Mouse (Mus musculus) cerebellum, adult 2 months (tissue): ENCODE data around the gene Mc3r. TPM values are rescaled to one million over a fixed set of nuclear protein-coding genes. Genes with fewer than 3 reads are reported as not detected.

Source experiments
- DNase-seq, 2 experiments: peaks; one replicate each; pipeline ENCODE4 v3.0.0; 2021
- H3K27ac ChIP-seq: fragments of 200-500 bp; 2 replicates; pipeline ENCODE4 v1.5.1; 2012; ENCODE audit warnings: low read length, control low read depth, inconsistent platforms; ENCODE audit not compliant: insufficient read depth
- H3K27me3 ChIP-seq: fragments of 200-500 bp; 2 replicates; pipeline ENCODE4 v1.6.1; 2012; ENCODE audit warnings: inconsistent platforms, mild to moderate bottlenecking, low read length, moderate library complexity; ENCODE audit not compliant: control insufficient read depth, insufficient read depth
- H3K4me1 ChIP-seq: fragments of 200-500 bp; 2 replicates; pipeline ENCODE4 v1.6.1; 2011; ENCODE audit warnings: low read length; ENCODE audit not compliant: control insufficient read depth, insufficient read depth
- H3K4me3 ChIP-seq: fragments of 200-500 bp; replicated peaks from 2 replicates; pipeline ENCODE3; 2011; ENCODE audit warnings: mild to moderate bottlenecking, low read depth, low read length, control low read depth; ENCODE audit not compliant: insufficient read depth
- CTCF ChIP-seq: fragments of 200-500 bp; IDR thresholded peaks from 2 replicates; pipeline ENCODE4 v1.5.1; 2011; ENCODE audit warnings: low read depth, mild to moderate bottlenecking, control low read depth, low read length, moderate library complexity, borderline replicate concordance; ENCODE audit not compliant: insufficient read depth
- POLR2A ChIP-seq: fragments of 200-500 bp; IDR thresholded peaks from 2 replicates; pipeline ENCODE4 v1.6.1; 2011; ENCODE audit warnings: low read length, control low read depth, borderline replicate concordance; ENCODE audit not compliant: insufficient read depth
- WGBS: fragments of 180-500 bp; shearing (Covaris S2); methylation state at CpG from one replicate; pipeline ENCODE4 v1.1.7; 2018; 5-methylcytosine and 5-hydroxymethylcytosine counted together
- polyA plus RNA-seq: library from polyadenylated mRNA; depleted of rRNA; stranded (reverse); fragments of >200 nt; gene quantifications from 2 replicates; pipeline ENCODE4 v1.2.3, GENCODE M21; 2012

The Mc3r gene
- polyA plus RNA-seq, 1 experiment = 0.18 TPM

- no peak for DNase-seq
- no peaks in the 10 kb centered on the region for H3K4me1 ChIP-seq
- H3K4me3 ChIP-seq = no peak overlapping the region
- no peak overlapping the region for H3K27ac ChIP-seq
- 91% methylated on average over 3 of the region's 3 CpGs for WGBS
- TF ChIP-seq CTCF (no peak), POLR2A (no peak)
- no peaks in the 10 kb centered on the region for H3K27me3 ChIP-seq
These were observed 20.5 kb upstream of the Mc3r start for GRCm38 (mm10) chr2:172227808-172228207.

DNA sequence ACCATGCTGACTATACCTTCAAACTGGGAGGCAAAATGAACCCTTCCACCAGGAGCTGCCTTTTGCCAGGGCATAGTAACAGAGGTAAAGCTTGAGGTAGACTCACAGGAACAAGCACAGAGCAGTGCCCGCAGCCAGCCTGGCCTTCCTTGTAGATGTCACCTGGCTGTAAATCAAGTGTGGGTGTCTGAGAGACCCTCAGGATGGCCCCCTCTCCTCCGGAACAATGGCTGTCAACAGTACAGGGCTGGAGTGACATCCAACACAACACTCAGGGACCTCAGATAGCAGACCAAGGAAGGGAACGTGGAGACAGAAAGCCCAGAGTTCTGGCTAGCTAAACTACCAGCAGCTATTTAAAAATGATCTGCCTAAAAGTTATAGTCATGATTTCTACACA is 19.1 kb upstream of the Mc3r start:
- no peak overlapping the region for H3K4me3 ChIP-seq
- no peak for DNase-seq
- no peaks in the 10 kb centered on the region for H3K27me3 ChIP-seq
- TF ChIP-seq POLR2A (no peak), CTCF (no peak)
- H3K27ac ChIP-seq = no peak overlapping the region
- no peaks in the 10 kb centered on the region for H3K4me1 ChIP-seq
- WGBS = 39% methylated on average over 3 of the region's 3 CpGs

DNA sequence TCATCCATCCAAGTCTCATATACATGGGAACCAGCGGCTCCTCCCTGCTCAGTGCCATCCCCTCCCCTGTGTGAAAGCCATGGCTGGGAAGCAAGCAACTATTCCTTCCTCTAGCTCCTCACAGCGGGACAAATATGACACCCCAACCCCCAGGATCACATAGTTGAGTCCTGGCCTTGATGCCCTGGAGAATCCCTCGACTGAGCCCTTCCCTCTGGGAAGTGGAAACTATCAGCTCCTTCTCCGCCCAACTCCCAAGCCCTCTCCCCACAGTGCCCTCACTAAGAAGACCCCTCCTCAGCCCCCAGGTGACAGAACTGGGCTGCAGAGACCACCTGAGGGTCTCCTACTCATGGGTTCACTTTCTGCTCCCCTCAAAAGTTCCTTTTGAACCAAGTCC is 18.2 kb upstream of the Mc3r start:
- Histone ChIP-seq H3K27ac (no peak overlapping the region), H3K27me3 (no peaks in the 10 kb centered on the region), H3K4me3 (no peak overlapping the region), H3K4me1 (no peaks in the 10 kb centered on the region)
- no peak for TF ChIP-seq POLR2A
- TF ChIP-seq CTCF = no peak
- 66% methylated on average over 4 of the region's 4 CpGs for WGBS
- DNase-seq = no peak

DNA sequence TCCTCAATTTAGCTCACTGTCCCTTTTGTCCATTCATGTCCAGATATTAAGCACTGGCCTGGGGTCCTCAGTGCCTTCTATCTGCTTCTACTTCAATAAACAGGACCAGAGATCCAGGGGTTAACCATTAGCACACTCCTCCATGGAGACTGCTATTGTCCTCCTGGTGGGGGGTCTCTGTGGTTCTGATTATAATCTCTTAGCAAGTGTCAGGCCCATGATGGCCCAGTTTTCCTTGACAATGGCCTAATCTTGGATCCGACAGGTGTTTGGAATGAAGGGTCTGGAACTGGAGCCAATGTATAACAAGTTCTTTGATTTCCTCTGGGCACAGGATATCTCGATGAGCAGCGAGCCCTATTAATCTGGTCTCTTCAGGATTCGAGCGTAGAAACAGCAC is 10.1 kb upstream of the Mc3r start:
- 40% methylated on average over 5 of the region's 5 CpGs for WGBS
- Histone ChIP-seq H3K27ac (no peak overlapping the region), H3K4me3 (no peak overlapping the region), H3K4me1 (no peaks in the 10 kb centered on the region), H3K27me3 (no peaks in the 10 kb centered on the region)
- no peak for DNase-seq
- TF ChIP-seq POLR2A = no peak

- TF ChIP-seq POLR2A (no peak), CTCF (no peak)
- Histone ChIP-seq H3K4me1 (no peaks in the 10 kb centered on the region), H3K27me3 (no peaks in the 10 kb centered on the region), H3K4me3 (no peak overlapping the region), H3K27ac (no peak overlapping the region)
- 23% methylated on average over 5 of the region's 5 CpGs for WGBS
- DNase-seq = no peak
These were observed 7.3 kb upstream of the Mc3r start for GRCm38 (mm10) chr2:172241031-172241430.

DNA sequence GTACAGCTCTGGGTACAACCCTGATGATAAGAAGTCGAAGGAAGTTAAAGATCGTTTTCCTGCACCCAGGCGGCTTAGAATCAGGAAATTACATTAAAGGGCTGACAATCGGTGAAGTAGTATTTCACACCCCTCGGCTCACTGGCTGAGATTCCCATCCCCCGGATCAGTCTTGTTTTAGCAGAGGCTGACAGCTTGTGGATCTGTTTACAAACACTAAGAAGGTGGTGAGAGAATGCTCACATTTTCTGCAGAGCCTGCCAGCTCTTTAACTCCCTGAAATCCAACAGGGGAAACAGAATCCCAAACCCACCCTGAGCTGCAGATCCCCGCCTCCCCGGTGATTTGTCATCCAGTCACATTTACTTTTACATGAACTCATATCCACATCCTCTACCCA is 2.8 kb upstream of the Mc3r start:
- no peak for TF ChIP-seq CTCF
- no peak for TF ChIP-seq POLR2A
- Histone ChIP-seq H3K4me3 (no peak overlapping the region), H3K27me3 (no peaks in the 10 kb centered on the region; the same call in 1 of the 2 replicates), H3K27ac (no peak overlapping the region), H3K4me1 (no peaks in the 10 kb centered on the region)
- WGBS = 77% methylated on average over 8 of the region's 8 CpGs
- DNase-seq = no peak

DNA sequence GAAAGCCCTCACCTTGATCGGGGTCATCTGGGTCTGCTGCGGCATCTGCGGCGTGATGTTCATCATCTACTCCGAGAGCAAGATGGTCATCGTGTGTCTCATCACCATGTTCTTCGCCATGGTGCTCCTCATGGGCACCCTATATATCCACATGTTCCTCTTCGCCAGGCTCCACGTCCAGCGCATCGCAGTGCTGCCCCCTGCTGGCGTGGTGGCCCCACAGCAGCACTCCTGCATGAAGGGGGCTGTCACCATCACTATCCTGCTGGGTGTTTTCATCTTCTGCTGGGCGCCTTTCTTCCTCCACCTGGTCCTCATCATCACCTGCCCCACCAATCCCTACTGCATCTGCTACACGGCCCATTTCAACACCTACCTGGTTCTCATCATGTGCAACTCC is 1.0 kb downstream of the Mc3r start:
- no peaks in the 10 kb centered on the region; the same call in 1 of the 2 replicates for H3K27me3 ChIP-seq
- 82% methylated on average over 14 of the region's 14 CpGs for WGBS
- H3K4me1 ChIP-seq = no peaks in the 10 kb centered on the region
- TF ChIP-seq CTCF (peak; percentile 19; the same call in 1 of the 2 replicates), POLR2A (no peak)
- DNase-seq = no peak
- H3K27ac ChIP-seq = no peak overlapping the region
- no peak overlapping the region for H3K4me3 ChIP-seq

DNA sequence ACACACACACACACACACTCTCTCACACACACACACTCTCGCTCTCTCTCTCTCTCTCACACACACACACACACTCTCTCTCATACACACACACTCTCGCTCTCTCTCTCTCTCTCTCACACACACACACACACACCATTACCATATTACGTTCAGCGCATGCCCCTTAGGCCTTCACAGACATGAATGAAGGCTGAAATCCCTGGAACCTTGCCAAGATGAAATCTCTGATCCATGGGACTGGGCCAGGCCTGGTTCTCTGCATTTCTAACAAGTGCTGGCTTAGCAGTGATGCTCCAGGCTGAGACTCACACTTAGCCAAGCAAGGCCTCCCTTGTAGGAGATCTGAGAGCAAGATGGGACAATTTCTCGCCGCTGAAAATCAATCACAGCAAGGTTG is 8.1 kb downstream of the Mc3r start:
- TF ChIP-seq CTCF (no peak), POLR2A (no peak)
- 47% methylated on average over 6 of the region's 6 CpGs for WGBS
- Histone ChIP-seq H3K4me3 (no peak overlapping the region), H3K4me1 (no peaks in the 10 kb centered on the region), H3K27me3 (no peaks in the 10 kb centered on the region), H3K27ac (no peak overlapping the region)
- no peak for DNase-seq

DNA sequence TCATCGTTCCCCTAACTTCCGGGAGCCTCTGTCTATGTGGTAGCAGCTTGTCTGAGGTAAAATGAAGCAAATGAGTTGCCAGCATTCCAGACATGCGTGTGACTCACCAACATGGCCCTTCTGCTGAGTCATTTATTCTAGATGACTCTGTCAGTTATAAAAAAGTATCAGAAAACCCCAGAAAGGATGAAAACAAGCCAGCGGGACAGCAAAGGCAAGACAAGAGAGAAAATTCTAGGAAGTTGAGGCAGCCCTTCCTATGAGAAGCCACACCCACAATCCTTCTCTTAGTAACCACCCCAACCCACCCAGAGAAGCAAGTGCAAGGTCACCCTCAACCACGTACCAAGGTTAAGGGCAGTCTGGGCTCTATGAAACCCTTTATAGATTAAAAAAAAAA is 8.7 kb downstream of the Mc3r start:
- H3K27me3 ChIP-seq = no peaks in the 10 kb centered on the region
- no peak overlapping the region for H3K4me3 ChIP-seq
- H3K4me1 ChIP-seq = no peaks in the 10 kb centered on the region
- H3K27ac ChIP-seq = no peak overlapping the region
- no peak for TF ChIP-seq POLR2A
- TF ChIP-seq CTCF = no peak
- no peak for DNase-seq
- 76% methylated on average over 5 of the region's 5 CpGs for WGBS
